Mouse (Mus musculus) olfactory bulb, adult 2 months (tissue): ENCODE data around the gene Pgm1.

Experiments
- CTCF ChIP-seq: fragments of 200-500 bp; IDR thresholded peaks from 2 replicates; pipeline ENCODE4 v1.5.1; 2012; ENCODE audit warnings: low read depth, mild to moderate bottlenecking, low read length, moderate library complexity; ENCODE audit not compliant: insufficient read depth
- POLR2A ChIP-seq: fragments of 200-500 bp; IDR thresholded peaks from 2 replicates; pipeline ENCODE4 v1.6.1; 2012; ENCODE audit warnings: mild to moderate bottlenecking, low read depth, low read length, moderate library complexity; ENCODE audit not compliant: insufficient read depth

- TF ChIP-seq POLR2A, result no peak
- no peak for TF ChIP-seq CTCF
Measured at GRCm38 (mm10) chr4:99931240-99931580, 2.0 kb downstream of the Pgm1 start.
